In genomic region chr11:22617204-22617874, GRCm38 (mm10) we compare ENCODE assay signal across 8 mouse cellular contexts.
DNase-seq lines count a peak whose midpoint lies in the region; ATAC-seq lines count a peak whose summit lies in the region.

No protein-coding gene starts in this region.

- no peaks in the 10 kb centered on the region for H3K36me3 ChIP-seq in intestine, embryonic 16.5 days (ENCODE audit: control insufficient read depth, insufficient read depth, low read length)
- H3K36me3 ChIP-seq in midbrain, embryonic 10.5 days = no peaks in the 10 kb centered on the region

- peak overlapping the region; percentile 49 for H3K4me2 ChIP-seq in intestine, embryonic 16.5 days (ENCODE audit: low read depth, low read length)

- 10% methylated on average over 21 of the region's 21 CpGs for WGBS in intestine, embryonic 16.5 days
- WGBS in midbrain, embryonic 10.5 days = 17% methylated on average over 21 of the region's 21 CpGs

- ATAC-seq in intestine, embryonic 16.5 days = peak; percentile 91

- peaks cover 3% of the 10 kb centered on the region for H3K4me1 ChIP-seq in intestine, embryonic 16.5 days (ENCODE audit: control insufficient read depth, insufficient read depth, low read length)
- H3K4me1 ChIP-seq in midbrain, embryonic 10.5 days = peaks cover 7% of the 10 kb centered on the region

- intact Hi-C loops in gastrocnemius, postnatal 36 days (cut with DNase I) = loop anchor here (1.0 to 10.0 kb wide), 4 partner anchors 105 to 392 kb away; partner anchors contain the start of gene Tmem17
- intact Hi-C loops in left cerebral cortex, postnatal 36 days (cut with DNase I) = loop anchor here (2.0 to 5.0 kb wide), 3 partner anchors 105 to 393 kb away; partner anchors contain the start of gene Tmem17

- peak; percentile 85 to 96 for DNase-seq in adrenal gland, adult (ENCODE audit: inconsistent age in 2 of 2, low spot score in 1 of 2)
- peak; percentile 84 for DNase-seq in embryo, embryonic 10.5 days (ENCODE audit: low spot score)
- peak; percentile 82 to 88 for DNase-seq in gastrocnemius, postnatal 36 days
- DNase-seq in left cerebral cortex, postnatal 36 days (ENCODE audit: low spot score in 2 of 2) = peak; percentile 84 to 86
- peak; percentile 88 for DNase-seq in midbrain, embryonic 10.5 days (ENCODE audit: low spot score)
- DNase-seq in right cerebral cortex, postnatal 36 days (ENCODE audit: low spot score in 2 of 2) = peak; percentile 59 to 68
- peak; percentile 78 for DNase-seq in yolk sac, embryonic 10.5 days (ENCODE audit: low spot score)

- H3K9me3 ChIP-seq in intestine, embryonic 16.5 days (ENCODE audit: control insufficient read depth, low read length) = no peaks in the 10 kb centered on the region
- 0 out of 2 replicates have a peak, but pooled peaks cover 2% of the 10 kb centered on the region for H3K9me3 ChIP-seq in midbrain, embryonic 10.5 days (replicated peaks)

- no peak overlapping the region for H3K27ac ChIP-seq in intestine, embryonic 16.5 days (ENCODE audit: low read length)
- H3K27ac ChIP-seq in midbrain, embryonic 10.5 days (replicated peaks) = peak overlapping the region; percentile 79

- no peaks in the 10 kb centered on the region for H3K27me3 ChIP-seq in intestine, embryonic 16.5 days (replicated peaks; ENCODE audit: control insufficient read depth, insufficient read depth, low read length)
- no peaks in the 10 kb centered on the region; the same call in 1 of the 2 replicates for H3K27me3 ChIP-seq in midbrain, embryonic 10.5 days (ENCODE audit: low read depth, poor library complexity, severe bottlenecking)

- H3K9ac ChIP-seq in intestine, embryonic 16.5 days (ENCODE audit: low read depth, low read length) = peak overlapping the region; percentile 45

- H3K4me3 ChIP-seq in intestine, embryonic 16.5 days (ENCODE audit: low read length) = peak overlapping the region; percentile 31
- peak overlapping the region; percentile 44 for H3K4me3 ChIP-seq in midbrain, embryonic 10.5 days
